Mouse (Mus musculus) retina, embryonic 14.5 days (tissue): ENCODE measurements around the gene Ccs.
"Not testable (repeated sequence)": the region's sequence is repeated elsewhere in the genome, so short reads cannot be mapped to it uniquely, and the experiment has no call there.

Source experiments
- DNase-seq: peaks from one replicate; pipeline ENCODE4 v3.0.0-alpha.2; 2015; ENCODE audit warnings: low spot score

Ccs gene

GRCm38 (mm10) chr19:4839149-4839548, at the start of gene Ccs, which contains the start of gene Ccdc87:
Gene Ccs, minus strand, starts transcription at chr19:4839332.
Gene Ccdc87, plus strand, starts transcription at chr19:4839366.
- DNase-seq = peak; percentile 99

DNA sequence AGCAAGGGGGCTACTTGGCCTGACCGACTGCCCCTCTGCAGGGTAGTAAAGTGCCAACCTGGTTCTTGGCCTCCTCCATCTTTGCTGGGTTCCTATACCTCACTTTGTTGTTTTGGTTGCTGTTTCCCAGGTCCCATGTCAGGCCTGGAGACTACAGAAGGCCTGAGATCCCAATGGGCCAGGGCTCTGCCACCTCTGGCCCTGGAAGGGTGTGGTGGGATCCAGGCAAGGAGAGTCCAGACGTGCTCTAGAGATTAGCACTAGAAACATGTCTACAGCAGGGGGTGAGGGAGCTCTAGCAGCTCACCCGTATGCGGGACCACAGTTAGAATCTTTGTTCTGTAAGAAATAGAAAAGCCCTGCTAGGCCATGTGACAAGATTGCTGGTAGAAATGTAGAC, 44.8 kb upstream of the Ccs start:
- no peak for DNase-seq

GRCm38 (mm10) chr19:4879324-4879703, 40.2 kb upstream of the Ccs start:
- DNase-seq = no peak

DNA sequence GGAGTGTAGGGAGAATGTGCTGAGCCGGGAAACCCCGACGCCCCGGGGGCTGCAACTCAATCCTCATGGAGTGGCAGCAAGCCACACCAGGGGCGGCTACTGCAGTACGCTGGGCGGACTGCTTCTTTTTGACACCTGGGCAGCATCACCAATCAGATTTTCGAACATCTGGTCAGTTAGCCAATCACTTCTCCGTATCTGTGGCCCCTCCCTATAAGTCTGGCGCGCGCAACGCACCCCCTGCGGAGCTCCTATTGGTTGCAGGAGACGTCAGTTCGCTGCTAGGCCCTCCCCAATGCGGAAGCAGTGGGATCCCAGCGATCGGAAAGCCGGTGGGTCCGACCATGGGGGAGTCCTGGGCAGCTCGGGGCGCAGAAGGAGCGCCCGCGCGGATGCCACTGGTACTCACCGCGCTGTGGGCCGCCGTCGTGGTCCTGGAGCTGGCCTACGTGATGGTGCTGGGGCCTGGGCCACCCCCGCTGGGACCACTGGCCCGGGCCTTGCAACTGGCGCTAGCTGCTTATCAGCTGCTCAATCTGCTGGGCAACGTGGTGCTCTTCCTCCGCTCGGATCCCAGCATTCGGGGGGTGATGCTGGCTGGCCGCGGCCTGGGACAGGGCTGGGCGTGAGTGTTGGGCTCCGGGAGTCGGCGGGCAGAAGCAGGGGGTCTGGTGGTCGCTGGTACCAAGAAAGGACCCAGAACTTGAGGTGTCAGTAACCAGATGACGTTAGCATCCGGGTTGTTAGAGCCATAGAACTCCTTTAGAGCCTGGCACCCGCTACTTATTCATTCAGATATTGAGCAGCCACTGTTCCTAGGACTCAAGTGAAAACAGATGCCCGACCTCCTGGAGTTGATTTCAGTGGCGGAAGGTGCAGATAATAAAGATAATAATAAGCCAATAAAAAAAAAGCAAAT, 39.5 kb upstream of the Ccs start, which contains the start of gene Zdhhc24:
Gene Zdhhc24, plus strand, starts transcription at position 264 of the 919 bp plus-strand sequence.
- DNase-seq = peak; percentile 97

DNA sequence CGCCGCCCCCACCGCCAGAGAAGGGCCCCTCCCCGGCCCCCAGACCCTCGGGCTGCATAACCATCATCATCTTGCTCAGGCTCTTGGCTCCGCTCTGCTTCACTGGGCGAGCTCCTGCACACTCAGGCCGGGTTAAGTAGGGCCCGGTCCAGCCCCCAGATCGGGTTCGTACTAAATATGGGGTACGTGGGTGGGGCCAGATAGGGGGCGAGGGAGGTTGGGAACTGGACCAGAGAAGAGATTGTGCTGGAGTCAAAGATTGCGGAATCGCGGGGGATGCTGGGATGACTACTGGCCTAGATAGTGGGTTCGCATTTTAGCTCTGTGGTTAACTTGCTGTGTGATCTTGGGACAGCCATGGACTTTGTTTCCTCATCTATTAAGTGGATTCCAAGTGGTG, 38.7 kb upstream of the Ccs start, which contains the start of gene Actn3:
Gene Actn3, minus strand, starts transcription at position 125 of the 400 bp plus-strand sequence.
- DNase-seq = no peak

GRCm38 (mm10) chr19:4876755-4877154, 37.6 kb upstream of the Ccs start:
- DNase-seq = no peak

DNA sequence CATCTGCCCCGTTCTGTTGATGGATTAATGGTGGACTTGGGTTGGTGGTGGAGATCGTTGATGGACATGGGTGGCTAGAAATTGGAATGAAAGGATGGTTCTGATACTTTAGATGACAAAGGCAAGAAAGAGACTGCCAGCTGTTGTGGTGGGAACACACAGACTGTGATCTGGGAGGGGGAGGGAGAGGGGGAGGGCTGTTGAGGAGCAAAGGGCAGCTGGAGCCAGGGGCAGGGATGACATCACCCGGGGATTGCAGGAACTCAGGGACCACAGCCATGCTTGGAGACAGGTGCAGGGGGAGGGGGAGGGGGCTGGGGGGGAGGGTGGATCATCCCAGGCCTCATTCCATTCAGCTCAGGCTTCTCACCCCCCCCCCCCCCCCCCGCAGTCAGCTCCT, 37.1 kb upstream of the Ccs start:
- no peak for DNase-seq

DNA sequence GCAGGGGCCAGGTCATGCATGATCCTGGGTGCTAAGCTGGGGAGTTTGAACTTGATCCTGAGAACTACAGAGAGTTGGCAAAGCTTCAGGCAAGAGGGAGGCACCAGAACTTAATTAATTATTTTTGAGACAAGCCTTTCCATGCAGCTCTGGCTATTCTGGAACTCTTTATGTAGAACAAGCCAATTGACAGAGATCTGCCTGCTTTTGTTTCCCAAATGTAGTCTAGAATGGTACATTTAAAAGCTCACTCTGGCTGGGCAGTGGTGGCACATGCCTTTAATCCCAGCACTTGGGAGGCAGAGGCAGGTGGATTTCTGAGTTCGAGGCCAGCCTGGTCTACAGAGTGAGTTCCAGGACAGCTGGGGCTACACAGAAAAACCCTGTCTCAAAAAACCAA, 35.5 kb upstream of the Ccs start:
- not testable (repeated sequence) for DNase-seq

- DNase-seq = peak; percentile 13
These were observed 26.0 kb upstream of the Ccs start for GRCm38 (mm10) chr19:4865147-4865546.

GRCm38 (mm10) chr19:4863048-4863447, 23.9 kb upstream of the Ccs start:
- peak; percentile 29 for DNase-seq

DNA sequence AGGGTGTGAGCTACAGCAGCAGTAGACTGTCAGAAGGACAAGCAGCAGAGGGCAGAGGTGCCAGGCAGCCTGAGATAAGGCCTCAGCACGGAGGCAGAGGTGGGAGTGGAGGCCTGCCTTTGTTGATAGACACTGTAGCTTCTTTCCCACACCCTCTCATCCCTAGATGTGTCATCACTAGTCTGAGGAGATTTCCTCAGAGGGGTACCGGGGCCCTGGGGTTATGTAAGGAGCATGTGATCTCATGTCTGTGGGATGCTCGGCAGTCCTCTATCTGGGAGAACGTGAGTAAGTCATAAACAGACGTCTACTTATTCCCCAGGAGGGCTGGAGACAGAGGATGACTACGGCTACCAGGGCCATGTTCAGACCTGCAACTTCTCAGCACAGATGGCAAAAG, 19.9 kb upstream of the Ccs start:
- DNase-seq = no peak

GRCm38 (mm10) chr19:4855951-4856350, 16.8 kb upstream of the Ccs start:
- no peak for DNase-seq

DNA sequence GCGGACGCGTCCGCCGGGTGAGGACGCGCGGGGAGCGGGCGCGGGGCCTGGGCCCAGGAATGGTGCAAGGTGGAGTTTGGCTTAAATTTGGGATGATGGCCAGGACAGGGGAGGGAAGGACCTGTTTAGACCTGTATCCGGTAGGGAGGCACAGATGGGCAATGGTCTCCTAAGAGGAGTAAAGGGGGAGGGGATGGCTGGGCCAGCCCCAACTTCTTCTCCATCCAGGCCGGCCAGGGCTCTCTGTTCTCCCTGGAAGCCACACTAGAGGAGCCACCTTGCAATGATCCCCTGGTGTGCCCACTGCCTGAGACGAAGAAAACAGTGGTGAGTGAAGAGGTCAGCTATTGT, 16.3 kb upstream of the Ccs start:
- DNase-seq = no peak

GRCm38 (mm10) chr19:4854552-4855469, 15.7 kb upstream of the Ccs start, which contains the start of gene Ctsf:
Gene Ctsf, plus strand, starts transcription at chr19:4855130.
- DNase-seq = peak; percentile 87

DNA sequence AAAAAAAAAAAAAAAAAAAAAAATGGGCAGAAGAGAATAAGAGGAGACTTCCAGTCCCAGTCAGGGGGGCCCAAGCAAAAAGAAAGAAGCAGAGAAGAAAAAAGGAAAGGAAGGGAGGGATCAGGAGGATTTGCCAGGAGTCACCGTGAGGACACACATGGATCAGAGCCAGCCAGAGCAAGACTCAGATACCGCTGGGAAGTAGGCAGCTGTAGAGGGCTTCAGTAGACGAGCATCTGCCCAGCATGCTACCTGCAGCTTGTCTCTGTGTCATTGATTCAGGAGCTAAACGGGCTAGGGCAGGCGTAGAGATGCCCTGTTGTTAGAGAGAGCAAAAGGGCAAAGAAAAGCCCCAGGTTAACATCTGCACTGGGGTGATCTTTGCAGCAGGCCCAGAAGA, 11.1 kb upstream of the Ccs start:
- no peak for DNase-seq

- DNase-seq = no peak
These were observed 10.7 kb upstream of the Ccs start for GRCm38 (mm10) chr19:4849800-4850199.

- peak; percentile 55 for DNase-seq
These were observed 8.4 kb upstream of the Ccs start for GRCm38 (mm10) chr19:4847490-4847889.

GRCm38 (mm10) chr19:4845846-4846245, 6.7 kb upstream of the Ccs start:
- no peak for DNase-seq

DNA sequence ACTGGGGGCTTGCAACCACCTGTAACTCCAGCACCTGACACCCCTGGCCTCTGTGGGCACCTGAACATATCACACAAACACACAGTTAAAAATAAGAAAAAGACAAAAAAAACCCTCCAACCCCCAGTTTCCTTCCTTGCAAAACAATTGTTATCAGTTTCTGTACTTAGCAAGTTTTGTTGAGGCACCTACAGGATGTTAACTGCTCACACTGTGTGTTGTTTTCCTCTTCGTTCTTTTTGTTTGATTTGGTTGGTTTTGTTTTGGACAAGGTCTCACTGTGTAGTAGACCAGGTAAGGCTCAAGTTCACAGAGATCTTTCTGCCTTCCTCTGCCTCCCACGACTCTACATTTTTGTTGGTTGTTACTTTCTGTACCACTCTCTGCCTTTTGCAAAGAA, 3.5 kb upstream of the Ccs start:
- DNase-seq = no peak

DNA sequence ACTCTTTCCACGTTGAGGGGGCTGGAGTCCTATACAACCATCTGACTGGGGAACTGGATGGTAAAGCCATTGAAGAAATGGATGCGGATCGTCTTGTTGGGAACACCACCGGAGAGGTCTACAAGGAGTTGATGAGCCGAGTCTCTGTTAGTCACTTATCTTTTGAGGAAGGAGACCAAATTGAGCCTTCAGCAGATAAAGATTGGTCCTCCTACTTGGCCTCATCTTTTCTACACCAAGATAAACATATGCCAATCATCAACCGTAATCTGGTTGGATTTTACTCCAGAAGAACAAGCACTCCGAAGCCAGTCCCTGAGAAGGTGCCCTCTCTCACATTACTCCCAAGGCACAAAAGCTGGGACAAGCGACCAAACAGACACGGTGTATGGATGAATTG, 1.7 kb upstream of the Ccs start:
- DNase-seq = no peak

- peak; percentile 3 for DNase-seq
These were observed 499 bp downstream of the Ccs start for GRCm38 (mm10) chr19:4838526-4839140.

GRCm38 (mm10) chr19:4837049-4837448, 2.1 kb downstream of the Ccs start:
- DNase-seq = no peak
